Mouse (Mus musculus) kidney, postnatal 10 days (tissue): ENCODE data around the gene Selplg.

Experiments used
- DNase-seq: peaks from one replicate; pipeline ENCODE4 v3.0.0; 2021; ENCODE audit warnings: mixed read lengths

Selplg gene

DNA sequence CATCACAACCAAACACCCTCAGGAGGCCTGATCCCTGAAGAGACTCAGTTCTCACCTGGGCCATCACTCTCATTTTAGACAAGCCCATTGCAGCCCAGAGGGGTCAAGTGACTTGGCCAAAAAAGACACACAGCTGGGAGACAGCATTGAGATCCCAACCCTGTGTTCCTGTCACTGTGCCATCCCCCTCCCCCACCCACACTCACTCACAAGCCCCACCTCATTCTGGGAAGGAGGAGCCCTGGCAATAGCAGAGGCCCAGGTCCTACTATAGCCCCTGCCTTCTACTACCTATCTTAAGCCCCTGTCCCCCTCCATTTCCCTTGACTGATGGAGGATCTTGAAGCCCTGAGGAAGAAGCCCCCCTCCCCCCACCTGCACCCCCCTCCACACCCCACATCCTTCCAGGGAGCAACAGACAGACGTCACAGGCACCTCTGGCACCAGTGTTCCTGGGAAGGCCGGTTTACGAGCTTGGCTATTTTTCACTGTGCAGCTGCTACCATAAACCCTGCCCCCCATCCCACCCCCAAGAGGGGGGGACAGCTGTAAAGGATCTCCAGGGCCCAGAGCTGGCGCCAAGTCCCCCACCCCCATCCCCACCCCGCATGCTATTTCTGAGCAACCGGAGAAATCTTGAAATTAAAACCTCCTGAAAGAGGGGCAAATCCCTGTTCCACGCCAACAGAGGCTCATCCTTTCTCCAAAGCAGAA, 43.2 kb downstream of the Selplg start:
- DNase-seq, result peak; percentile 88

DNA sequence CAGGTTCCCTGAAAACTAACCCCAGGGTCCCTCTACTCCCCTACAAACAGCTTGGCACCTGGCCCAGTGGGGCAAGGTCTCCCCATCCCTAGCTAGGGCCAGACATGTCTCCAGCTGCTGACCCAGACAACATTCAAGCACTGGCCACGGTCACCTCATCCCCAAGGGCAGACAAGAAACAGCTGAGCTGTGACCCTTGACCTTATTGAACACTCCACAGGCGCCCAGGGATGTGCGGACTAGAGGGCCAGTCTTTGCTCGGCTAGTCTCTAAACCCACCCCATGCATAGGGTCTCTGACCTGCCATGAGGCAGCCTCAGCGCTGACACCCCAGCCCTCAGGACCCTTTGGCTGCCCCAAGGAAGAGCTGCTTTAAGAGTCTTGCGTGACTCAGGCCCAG, 43.8 kb downstream of the Selplg start:
- DNase-seq, result peak; percentile 66

DNA sequence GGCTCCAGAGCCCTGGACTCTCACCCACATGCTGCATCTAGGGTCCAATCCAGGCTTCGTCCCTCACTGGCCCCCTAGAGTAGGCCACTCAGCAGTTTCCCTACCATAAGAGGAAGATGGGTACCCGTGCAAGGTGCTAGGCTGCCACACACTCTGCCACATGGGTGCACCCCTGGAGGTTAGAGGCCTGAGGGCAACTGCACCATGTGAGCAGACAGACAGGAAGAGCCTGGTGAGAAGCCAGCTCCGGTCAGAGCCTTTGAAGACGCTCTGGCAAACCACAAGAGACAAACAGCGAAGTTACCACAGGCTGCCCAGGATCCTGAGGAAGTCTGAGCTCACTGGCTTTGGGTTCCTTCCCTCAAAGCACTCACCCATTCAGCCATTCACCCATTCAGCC, 45.5 kb downstream of the Selplg start:
- no peak for DNase-seq

DNA sequence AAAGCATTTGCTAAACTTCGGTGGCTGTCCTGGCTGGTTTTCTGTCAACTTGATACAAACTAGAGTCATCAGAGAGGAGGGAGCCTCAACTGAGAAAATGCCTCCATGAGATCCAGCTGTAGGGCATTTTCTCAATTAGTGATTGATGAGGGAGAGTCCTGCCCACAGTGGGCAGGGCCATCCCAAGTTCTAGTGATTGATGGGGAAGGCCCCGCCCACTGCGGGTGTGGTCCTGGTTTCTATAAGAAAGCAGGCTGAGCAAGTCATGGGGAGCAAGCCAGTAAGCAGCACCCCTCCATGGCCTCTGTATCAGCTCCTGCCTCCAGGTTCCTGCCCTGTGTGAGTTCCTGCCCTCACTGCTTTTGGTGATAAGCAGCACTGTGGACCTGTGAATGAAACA, 48.3 kb downstream of the Selplg start:
- peak; percentile 72 for DNase-seq

DNA sequence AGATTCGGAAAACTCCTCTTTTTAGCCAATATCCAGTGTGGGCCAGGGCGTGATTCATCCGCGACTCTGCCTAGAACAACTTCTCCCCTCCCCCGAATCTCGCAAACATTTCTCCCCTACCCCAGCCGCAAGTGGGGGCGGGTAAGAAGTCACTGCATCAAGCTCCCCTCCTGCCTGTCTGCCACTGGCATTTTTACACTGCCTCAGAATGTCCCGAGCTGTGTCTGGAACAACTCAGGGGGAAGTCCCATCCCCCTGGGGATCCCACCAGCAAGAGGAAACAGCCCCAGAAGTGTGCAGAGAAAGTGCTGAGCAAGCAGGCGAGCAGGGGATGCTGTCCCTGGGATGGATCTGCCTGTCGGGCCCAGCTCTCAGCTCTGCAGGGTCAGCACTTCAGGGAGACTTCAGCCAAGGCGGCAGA, 48.9 kb downstream of the Selplg start:
- peak; percentile 80 for DNase-seq

DNA sequence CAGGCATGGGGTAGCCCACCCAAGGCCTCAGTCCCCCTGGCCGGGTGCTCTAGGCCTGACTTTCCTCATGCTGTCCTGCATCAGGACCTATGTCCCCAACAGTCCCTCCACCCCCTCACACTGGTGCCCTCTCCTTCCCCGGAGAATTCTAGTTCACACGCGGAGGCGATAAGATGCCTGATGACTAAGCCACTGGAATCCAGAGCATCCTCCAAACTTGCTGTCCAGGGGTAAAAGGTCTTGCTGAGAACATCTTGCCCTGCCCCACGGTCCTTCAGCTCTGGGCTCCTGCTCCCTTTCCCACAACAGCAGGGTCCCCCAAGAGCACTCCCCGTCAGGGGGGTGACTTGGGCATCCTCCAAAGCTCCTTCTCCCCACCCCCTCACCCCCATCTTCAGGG, 49.8 kb downstream of the Selplg start:
- DNase-seq, result peak; percentile 48

DNA sequence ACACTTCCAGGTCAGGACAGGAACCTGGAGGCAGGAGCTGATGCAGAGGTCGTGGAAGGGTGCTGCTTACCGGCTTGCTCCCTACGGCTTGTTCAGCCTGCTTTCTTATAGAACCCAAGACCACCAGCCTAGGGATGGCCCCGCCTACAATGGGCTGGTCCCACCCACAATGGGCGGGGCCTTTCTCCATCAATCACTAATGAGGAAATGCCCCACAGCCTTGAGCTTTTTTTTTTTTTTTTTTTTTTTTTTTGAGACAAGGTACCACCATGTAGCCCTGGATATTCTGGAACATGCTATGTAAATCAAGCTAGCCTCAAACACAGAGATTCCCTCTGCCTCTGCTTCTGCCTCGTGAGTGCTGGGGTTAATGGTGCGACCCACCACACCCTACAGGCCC, 50.6 kb downstream of the Selplg start:
- no peak for DNase-seq

DNA sequence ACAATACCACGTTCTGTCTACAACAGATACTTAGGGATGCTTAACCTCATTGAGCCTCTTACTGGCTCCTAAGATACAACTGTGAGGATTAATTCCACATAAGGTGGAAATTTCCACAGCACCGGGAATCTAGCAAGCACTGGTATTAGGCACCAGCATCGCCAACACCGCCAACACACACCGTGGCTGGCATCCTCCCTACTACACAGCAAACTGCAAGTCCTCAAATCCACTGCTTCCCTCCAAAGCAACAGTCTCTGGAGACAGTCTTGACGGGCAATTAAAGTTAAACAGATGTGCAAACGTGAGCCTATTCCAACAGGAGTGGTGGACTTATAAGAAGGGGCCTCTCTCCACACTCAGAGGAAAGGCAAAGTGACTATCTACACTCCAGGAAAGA, 51.2 kb downstream of the Selplg start:
- DNase-seq, result peak; percentile 19

DNA sequence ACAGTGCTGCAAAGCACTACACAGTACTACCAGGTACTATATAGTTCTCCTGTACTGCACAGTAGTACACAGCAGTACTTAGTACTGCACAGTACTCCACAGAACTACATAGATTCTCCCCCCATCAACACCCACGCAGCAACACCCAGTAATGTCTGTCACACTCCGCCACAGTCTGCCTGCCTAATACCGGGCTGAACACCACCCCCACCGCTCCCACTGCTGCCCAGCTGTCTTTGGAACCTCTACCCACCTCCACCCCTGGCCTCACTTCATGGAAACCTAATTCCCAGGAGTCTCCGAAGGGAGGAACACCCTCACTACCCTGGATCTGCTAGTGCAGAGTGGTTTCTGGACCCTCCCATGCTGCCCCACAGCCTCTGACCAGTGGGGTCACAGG, 51.7 kb downstream of the Selplg start:
- no peak for DNase-seq

DNA sequence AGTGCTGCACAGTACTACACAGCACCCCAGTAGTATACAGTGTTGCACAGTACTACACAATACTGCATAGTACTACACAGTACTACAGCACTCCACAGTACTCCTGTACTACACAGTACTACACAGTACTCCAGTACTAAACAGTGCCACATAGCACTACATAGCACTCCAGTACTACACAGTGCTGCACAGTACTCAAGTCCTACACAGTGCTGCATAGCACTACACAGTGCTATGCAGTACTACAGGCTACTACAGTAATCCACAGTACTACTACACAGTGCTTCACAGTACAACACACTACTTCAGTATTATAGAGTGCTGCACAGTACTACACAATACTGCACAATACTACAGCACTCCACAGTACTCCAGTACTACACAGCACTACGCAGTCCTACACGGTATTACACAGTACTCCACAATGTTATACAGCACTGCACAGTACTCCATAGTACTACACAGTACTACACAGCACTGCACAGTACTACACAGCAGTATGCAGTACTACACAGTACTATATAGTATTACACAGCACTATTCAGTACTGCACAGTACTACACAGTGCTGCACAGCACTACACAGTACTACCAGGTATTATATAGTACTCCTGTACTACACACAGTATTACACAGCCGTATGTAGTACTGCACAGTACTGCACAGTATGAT, 52.2 kb downstream of the Selplg start:
- DNase-seq, result no peak

DNA sequence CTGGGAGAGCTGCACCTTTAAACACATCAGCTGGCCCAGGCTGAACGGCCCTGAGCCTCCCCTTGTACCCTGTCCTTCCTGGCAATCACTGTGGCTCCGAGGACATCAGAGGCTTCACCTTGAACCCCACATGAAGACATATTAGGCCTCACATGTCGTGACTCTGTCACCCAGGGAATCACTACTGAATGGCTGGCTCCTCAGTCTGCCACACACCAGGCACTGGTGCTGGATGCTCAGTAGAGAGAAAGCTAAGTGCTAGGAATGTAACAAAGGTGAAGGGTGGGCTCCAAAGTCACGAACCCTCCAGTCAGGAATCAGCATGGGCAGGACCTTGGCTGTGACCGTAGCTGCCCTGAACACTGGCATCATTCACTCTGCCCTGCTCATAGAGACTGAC, 52.9 kb downstream of the Selplg start:
- no peak for DNase-seq

DNA sequence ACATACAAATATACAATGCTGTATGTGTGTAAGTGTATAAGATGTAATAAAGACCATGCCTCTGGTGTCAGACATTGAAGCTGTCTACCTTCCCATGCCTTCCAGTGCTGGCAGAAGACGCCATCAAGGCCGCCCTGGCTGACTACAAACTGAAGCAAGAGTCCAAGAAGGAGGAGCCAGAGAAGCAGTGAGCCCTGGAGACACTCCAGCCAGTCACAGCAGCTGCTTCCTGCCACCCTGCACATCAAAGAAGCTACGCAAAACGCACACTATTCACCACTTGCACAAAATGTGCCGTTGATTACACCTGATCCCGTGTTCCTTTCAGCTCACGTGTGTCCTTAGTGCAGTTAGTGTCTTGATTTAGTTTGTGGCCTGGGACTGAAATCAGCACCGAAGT, 54.7 kb downstream of the Selplg start:
- peak; percentile 62 for DNase-seq

DNA sequence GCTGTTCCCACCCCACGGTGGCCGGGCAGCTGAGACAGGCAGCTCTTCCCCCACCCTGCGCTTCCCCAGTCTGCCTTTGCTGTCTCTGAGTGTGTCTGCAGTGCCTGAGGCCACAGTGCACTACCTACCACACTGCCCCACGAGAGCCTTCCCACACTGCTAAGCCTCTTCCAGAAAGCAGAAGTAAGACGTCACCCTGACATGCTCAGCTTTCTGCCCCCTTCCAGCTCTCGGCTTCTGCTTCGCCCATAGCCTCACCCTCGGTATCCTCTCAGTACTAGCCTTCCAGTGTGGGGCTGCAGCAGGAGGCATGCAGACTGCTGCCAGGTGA, 55.6 kb downstream of the Selplg start:
- DNase-seq, result no peak

DNA sequence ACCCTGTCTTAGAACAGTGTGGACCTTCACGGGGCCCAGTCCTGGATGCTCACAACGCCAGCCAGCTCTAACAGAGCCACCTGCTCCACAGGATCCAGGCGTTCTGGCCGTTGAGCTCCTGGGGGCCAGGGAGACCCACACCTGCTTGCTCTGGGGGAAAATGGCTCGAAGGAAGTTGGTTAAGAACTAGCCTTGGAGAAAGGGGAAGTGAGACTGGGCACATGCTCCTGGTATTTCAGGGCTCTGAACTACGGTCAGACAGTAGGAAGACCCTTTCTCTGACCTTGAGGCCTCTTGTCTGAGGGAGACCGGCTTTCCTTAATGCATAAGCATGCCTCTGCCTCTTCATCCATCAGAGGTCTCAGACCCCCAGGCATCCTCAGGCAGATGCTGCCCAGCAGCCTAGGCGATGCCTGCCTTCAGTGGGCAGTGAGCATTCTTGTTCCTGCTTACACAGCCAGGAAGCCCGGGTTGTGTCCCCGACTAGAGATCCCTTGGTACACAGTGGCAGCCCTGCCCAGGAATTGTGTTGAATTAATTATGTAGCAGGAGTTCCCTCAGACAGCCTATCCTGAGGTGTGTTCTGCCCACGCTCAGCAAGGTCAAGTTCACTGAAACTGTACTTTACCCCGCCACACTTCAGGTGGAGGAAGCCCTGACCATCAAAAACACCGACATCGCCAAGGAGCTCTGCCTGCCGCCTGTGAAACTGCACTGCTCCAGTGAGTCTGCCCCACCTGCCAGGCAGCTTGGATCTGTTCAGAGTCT, 56.1 kb downstream of the Selplg start:
- DNase-seq, result peak; percentile 21

DNA sequence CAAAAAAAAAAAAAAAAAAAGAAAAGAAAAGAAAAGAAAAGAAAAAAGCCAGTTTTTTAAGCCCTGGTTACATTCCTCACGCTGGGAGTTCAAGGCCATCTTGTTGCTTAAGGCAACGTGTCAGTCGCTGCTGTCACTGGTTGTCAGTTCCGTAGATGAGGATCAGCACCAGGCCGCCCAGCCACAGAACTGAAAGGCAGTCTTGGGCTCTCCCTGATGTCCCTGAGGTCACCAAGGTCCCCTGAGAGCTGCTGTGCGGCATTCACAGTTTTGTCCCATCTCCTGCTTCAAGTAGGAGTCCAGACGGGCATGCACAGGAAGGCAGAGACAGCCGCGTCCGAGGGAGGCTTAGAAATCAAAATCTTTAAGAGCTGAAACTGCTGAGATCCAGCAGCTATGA, 56.9 kb downstream of the Selplg start:
- no peak for DNase-seq

DNA sequence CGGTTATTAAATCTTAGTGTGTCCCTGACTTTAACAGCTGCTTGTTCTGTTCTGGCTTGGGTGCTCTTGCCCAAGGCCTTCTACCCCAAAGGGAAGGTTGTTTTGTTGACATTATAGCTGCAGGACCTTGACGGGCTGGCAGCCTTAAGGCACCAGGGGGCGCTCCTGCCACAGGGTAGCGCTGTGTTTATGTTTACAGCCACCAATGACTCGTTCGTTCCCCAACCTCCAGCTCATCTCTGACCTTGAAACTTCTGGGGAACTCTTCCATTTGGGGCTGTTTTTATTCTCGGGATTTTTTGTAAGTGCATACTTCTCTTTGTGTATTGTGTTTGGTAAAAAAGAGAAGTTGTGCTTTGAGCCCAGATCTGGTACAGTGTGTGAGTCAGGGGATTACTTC, 58.8 kb downstream of the Selplg start:
- peak; percentile 95 for DNase-seq

DNA sequence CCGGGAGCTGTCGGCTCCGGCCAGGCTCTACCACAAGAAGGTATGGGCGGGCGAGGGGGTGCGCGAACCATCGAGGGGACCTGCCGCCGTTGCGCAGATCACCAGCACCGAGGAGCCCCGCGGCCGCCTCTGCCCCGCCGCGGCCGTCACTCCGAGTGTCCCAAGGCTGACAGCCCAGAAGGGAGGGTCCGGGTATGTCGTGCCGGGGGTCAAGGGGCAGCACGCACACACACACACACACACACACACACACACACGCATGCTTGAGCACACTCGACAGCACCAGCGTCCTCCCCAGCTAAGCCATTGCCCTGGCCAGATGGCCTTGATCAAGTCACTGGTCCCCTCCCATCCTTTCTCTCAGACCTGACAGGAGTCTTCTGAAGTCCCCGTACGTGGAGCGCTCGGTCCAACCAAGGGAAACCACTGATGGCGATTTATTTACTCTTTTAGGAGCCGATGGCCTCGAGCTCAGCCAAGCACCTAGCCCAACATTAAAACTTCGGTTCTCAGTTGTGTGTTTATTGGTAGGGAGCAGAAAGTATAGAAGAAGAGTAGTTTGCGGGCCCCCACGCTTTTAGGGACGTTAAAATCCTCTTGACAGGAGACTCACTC, 59.4 kb downstream of the Selplg start:
- no peak for DNase-seq

DNA sequence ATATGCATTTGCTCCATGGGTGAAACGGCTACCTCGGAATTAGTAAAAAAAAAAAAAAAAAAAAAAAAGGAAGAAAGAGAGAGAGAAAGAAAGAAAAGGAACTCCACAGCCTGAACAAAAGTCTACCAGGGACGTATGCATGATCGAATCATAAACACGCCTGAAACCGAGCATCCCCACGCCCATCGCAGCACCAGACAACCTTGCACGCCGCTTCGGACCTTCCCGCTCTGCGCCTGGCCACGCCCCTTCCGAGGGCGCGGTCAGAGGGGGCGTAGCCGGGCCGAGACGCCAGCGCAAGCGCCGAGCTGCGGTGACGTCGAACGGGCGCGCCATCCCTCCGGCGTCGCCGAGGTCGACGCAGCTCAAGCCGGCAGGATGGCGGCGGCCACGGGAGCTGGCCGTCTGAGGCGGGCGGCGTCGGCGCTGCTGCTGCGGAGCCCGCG, 60.0 kb downstream of the Selplg start, which contains the start of the genes Sart3 and Iscu:
Sart3 (minus strand) TSS at position 61 of the 446 bp plus-strand sequence.
Iscu (plus strand) TSS at position 299 of the 446 bp plus-strand sequence.
- peak; percentile 98 for DNase-seq

DNA sequence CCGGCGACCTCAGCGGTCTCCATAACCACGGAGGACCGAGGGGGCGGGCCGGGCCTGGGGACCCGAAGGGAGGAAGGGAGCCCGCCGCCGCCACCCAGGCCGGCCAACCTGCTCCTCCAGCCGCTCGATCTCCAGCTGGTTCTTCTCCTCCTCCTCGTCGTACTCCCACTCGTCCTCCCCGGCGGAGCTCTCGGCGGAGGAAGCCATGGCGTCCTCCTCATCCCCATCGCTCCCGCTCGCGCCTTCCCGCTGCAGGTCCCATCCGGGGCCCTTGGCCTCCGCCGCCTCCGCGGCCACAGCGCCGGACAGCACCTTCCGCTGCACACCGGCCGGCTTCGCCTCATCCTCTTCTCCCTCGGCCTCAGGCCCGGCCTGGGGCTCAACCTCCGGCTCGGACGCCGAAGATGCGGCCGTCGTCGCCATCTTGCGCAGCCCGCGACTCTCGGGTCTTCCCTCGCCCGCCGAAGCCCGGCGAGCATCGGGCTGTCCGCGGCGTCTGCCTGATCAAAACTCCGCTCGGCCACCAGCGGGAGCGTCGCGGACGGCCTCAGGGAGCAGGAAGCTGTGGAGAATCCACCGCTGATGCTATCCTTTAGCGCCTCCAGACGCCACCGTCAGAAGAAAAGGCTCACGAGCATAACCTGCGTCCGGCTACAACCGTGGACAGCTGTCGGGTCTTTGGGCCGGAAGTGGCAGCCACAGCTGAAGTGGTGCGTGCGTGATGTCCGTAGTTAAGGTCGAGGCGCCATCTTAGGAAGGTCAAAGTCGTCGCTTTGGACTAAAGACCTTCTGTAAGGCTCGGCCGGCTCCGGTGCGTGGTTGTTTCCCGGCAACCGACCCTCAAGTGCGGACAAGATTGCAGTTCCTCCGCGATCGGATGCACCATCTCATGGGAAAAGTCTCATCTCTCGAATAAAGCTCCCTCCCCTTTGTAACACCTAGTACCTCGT, 61.0 kb downstream of the Selplg start:
- DNase-seq, result peak; percentile 91

DNA sequence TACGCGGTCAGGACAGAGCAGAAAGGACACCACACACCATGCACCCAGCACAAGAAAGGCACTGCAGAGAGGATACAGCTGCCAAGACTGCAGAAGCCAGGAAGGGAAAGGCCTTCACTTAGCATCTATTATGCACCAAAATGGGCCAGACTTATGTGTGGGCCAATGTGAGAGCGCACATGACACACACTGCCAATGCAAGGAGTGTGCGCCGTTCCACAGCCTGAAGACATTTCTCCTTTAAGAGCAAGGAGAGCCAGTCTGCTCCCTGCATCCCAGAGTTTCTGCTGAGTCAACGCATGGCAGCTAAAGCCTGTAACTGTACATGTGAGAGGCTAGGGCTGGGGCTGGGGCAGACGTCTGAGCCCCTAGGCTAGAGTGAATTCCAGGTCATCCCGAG, 63.6 kb downstream of the Selplg start:
- DNase-seq, result no peak
